9 mouse cellular contexts compared by ENCODE assay signal in the genomic region with DNA sequence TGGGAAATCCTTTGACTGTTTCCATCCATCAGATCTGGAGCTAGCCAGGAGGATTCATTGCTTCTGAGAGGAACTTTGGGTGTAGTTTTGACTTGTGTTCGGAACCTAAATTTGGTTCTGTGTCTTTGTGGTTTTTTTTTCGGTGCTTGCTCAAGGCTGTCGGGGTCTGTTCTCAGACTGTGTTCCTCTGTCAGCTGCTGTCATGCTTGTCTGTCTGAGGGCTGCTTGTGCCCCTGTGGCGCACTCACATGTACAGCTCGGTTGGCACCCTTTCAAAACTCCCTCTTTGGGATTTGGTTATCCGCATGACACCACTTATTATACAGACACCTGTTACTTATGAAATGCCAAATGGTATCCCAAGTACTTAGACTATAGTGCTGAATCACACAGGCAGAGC. TPM values are rescaled to one million over a fixed set of nuclear protein-coding genes. Genes with fewer than 3 reads are reported as not detected.
DNase-seq lines count a peak whose midpoint lies in the region; ATAC-seq and TF ChIP-seq lines count a peak whose summit lies in the region.
"Had no signal": no experiment of that assay in that cellular context is flagged by ENCODE, and none has a peak within 500 bp of the region (broad histone marks: within the 10 kb centered on the region; RNA-seq: fewer than 3 reads in every experiment).

No protein-coding gene starts in this region.

- no peaks in the 10 kb centered on the region for H3K27me3 ChIP-seq in kidney, embryonic 14.5 days (ENCODE audit: control insufficient read depth, insufficient read depth, low read length)
- no peaks in the 10 kb centered on the region for H3K27me3 ChIP-seq in embryonic facial prominence, embryonic 14.5 days (replicated peaks; ENCODE audit: control insufficient read depth, insufficient read depth, low read length)
- no peaks in the 10 kb centered on the region for H3K27me3 ChIP-seq in intestine, embryonic 16.5 days (replicated peaks; ENCODE audit: control insufficient read depth, insufficient read depth, low read length)
- H3K27me3 ChIP-seq in myocyte (ENCODE audit: control insufficient read depth, insufficient read depth, insufficient read length) = no peaks in the 10 kb centered on the region

- peak overlapping the region; percentile 85 for H3K4me2 ChIP-seq in kidney, embryonic 14.5 days (replicated peaks; ENCODE audit: low read depth, low read length)
- H3K4me2 ChIP-seq in embryonic facial prominence, embryonic 14.5 days (ENCODE audit: low read depth, low read length) = peak overlapping the region; percentile 92
- peak overlapping the region; percentile 92; the same call in 1 of the 2 replicates for H3K4me2 ChIP-seq in intestine, embryonic 16.5 days (ENCODE audit: low read depth, low read length)
- H3K4me2 ChIP-seq in myocyte (ENCODE audit: low read depth) = peak overlapping the region; percentile 86

- TF ChIP-seq POLR2A in myocyte (IDR thresholded peaks at IDR 0.05; ENCODE audit: insufficient read length, low read depth) = no peak

- H3K9me3 ChIP-seq in kidney, embryonic 14.5 days (ENCODE audit: control insufficient read depth, low read length) = no peaks in the 10 kb centered on the region
- no peaks in the 10 kb centered on the region for H3K9me3 ChIP-seq in embryonic facial prominence, embryonic 14.5 days (ENCODE audit: control insufficient read depth, low read length)
- H3K9me3 ChIP-seq in intestine, embryonic 16.5 days (ENCODE audit: control insufficient read depth, low read length) = no peaks in the 10 kb centered on the region

- no peak for DNase-seq in kidney, adult 18-20 months
- peak; percentile 11 for DNase-seq in embryonic facial prominence, embryonic 14.5 days (ENCODE audit: low spot score)
- DNase-seq in thymus, postnatal 25 days = no peak
- DNase-seq in embryo, embryonic 11 days = no peak
- no peak for DNase-seq in B cell, adult 2 months
- DNase-seq: lung, postnatal 14 days had no signal

- H3K4me1 ChIP-seq in kidney, embryonic 14.5 days (ENCODE audit: control insufficient read depth, insufficient read depth, low read length) = peaks cover 12% of the 10 kb centered on the region
- H3K4me1 ChIP-seq in embryonic facial prominence, embryonic 14.5 days (ENCODE audit: control insufficient read depth, insufficient read depth, low read length) = peaks cover 8% of the 10 kb centered on the region
- peaks cover 8% of the 10 kb centered on the region for H3K4me1 ChIP-seq in intestine, embryonic 16.5 days (ENCODE audit: control insufficient read depth, insufficient read depth, low read length)

- peak overlapping the region; percentile 59 for H3K4me3 ChIP-seq in kidney, embryonic 14.5 days (ENCODE audit: low read length)
- peak overlapping the region; percentile 68 for H3K4me3 ChIP-seq in embryonic facial prominence, embryonic 14.5 days (ENCODE audit: low read depth, low read length)
- peak overlapping the region; percentile 99 for H3K4me3 ChIP-seq in intestine, embryonic 16.5 days (ENCODE audit: low read length)
- peak overlapping the region; percentile 90 for H3K4me3 ChIP-seq in myocyte

- H3K27ac ChIP-seq in kidney, embryonic 14.5 days (ENCODE audit: low read depth, low read length) = no peak overlapping the region
- no peak overlapping the region for H3K27ac ChIP-seq in embryonic facial prominence, embryonic 14.5 days (replicated peaks; ENCODE audit: low read depth, low read length)
- H3K27ac ChIP-seq in intestine, embryonic 16.5 days (ENCODE audit: low read length) = no peak overlapping the region

- peaks cover 29% of the 10 kb centered on the region for H3K79me2 ChIP-seq in myocyte (ENCODE audit: control insufficient read depth, insufficient read depth)

- H3K36me3 ChIP-seq in kidney, embryonic 14.5 days (ENCODE audit: control insufficient read depth, insufficient read depth, low read length) = peaks cover 27% of the 10 kb centered on the region
- peaks cover 33% of the 10 kb centered on the region for H3K36me3 ChIP-seq in embryonic facial prominence, embryonic 14.5 days (ENCODE audit: control insufficient read depth, insufficient read depth, low read length)
- H3K36me3 ChIP-seq in intestine, embryonic 16.5 days (ENCODE audit: control insufficient read depth, insufficient read depth, low read length) = peaks cover 9% of the 10 kb centered on the region; the same call in 1 of the 2 replicates
- H3K36me3 ChIP-seq in myocyte (ENCODE audit: control insufficient read depth, insufficient read depth) = peaks cover 8% of the 10 kb centered on the region

- no peak overlapping the region for H3ac ChIP-seq in myocyte (ENCODE audit: control insufficient read depth, insufficient read length)

- H3K9ac ChIP-seq in kidney, embryonic 14.5 days (ENCODE audit: low read depth, low read length) = no peak overlapping the region; the same call in 1 of the 2 replicates
- peak overlapping the region; percentile 78; the same call in 1 of the 2 replicates for H3K9ac ChIP-seq in embryonic facial prominence, embryonic 14.5 days (ENCODE audit: low read depth, low read length)
- no peak overlapping the region for H3K9ac ChIP-seq in intestine, embryonic 16.5 days (ENCODE audit: low read depth, low read length)

- ATAC-seq in kidney, embryonic 14.5 days (ENCODE audit: low FRiP score, low TSS enrichment) = no peak
- ATAC-seq in embryonic facial prominence, embryonic 14.5 days (ENCODE audit: low read depth) = no peak
- no peak for ATAC-seq in intestine, embryonic 16.5 days

- WGBS in kidney, embryonic 14.5 days = 95% methylated on average over 6 of the region's 6 CpGs
- 88% methylated on average over 6 of the region's 6 CpGs for WGBS in embryonic facial prominence, embryonic 14.5 days
- WGBS in intestine, embryonic 16.5 days = 88% methylated on average over 6 of the region's 6 CpGs

TF ChIP-seq in myocyte, 11 proteins besides CTCF, POLR2A, EP300 and RAD21:
- TF ChIP-seq MYOD1 (IDR thresholded peaks at IDR 0.05; ENCODE audit: control insufficient read depth in 1 of 3, insufficient read length in 2 of 3, low read depth in 2 of 3) (peak in 2 of 3 experiments; percentile 17 to 57), MYOG (IDR thresholded peaks at IDR 0.05; ENCODE audit: control insufficient read depth in 1 of 3, insufficient read depth in 1 of 3, insufficient read length in 2 of 3, low read depth in 2 of 3) (peak in 1 of 3 experiments; percentile 17), REST (IDR thresholded peaks at IDR 0.05; ENCODE audit: insufficient read depth, insufficient read length) (no peak), MAX (IDR thresholded peaks at IDR 0.05; ENCODE audit: low read depth) (no peak), TCF3 (IDR thresholded peaks at IDR 0.05; ENCODE audit: insufficient read length, low read depth) (no peak)
TF ChIP-seq in myocyte: peak in this region for 2.

RNA-seq across cellular contexts. Expression of a gene that starts 1.6 kb away (rescaled TPM):
- polyA plus RNA-seq in kidney, embryonic 14.5 days (2014; fragmentation: Nextera tagmentation; extraction: Ambion mirVana) = 265 and 309 TPM in 2 replicates
- polyA plus RNA-seq in embryonic facial prominence, embryonic 14.5 days (2014; fragmentation: Nextera tagmentation; extraction: Ambion mirVana) = 223 and 226 TPM in 2 replicates
- 220 and 233 TPM in 2 replicates for polyA plus RNA-seq in intestine, embryonic 16.5 days (2015; fragmentation: Nextera tagmentation; extraction: Ambion mirVana)
- 152 TPM for polyA plus RNA-seq in myocyte (2012; fragmentation: generic; extraction: Trizol)

RNA-seq across cellular contexts. Expression of a gene that starts 28.4 kb away (rescaled TPM):
- 88.3 and 112 TPM in 2 replicates for polyA plus RNA-seq in kidney, embryonic 14.5 days (2014; fragmentation: Nextera tagmentation; extraction: Ambion mirVana)
- 81.5 and 85.1 TPM in 2 replicates for polyA plus RNA-seq in embryonic facial prominence, embryonic 14.5 days (2014; fragmentation: Nextera tagmentation; extraction: Ambion mirVana)
- polyA plus RNA-seq in intestine, embryonic 16.5 days (2015; fragmentation: Nextera tagmentation; extraction: Ambion mirVana) = 153 and 162 TPM in 2 replicates
- 70.5 TPM for polyA plus RNA-seq in myocyte (2012; fragmentation: generic; extraction: Trizol)
